Mouse (Mus musculus): ENCODE results near the gene Hpse. TPM values are rescaled to one million over a fixed set of nuclear protein-coding genes. Genes with fewer than 3 reads are reported as not detected.
A peak's percentile ranks its signal among the peaks of the same experiment; 100 is the strongest.

The Hpse gene
- 0.32 and 1.2 TPM in 2 replicates for total RNA-seq (2012; rRNA removed)

GRCm38 (mm10) chr5:100719235-100720088 is at the start of gene Hpse:
TSS of gene Hpse (minus strand) at chr5:100719716.
- Histone ChIP-seq H3K36me3 (ENCODE audit: control insufficient read depth, insufficient read depth, low read length, poor library complexity, severe bottlenecking) (no peaks in the 10 kb centered on the region), H3K9ac (ENCODE audit: insufficient read depth, low read depth, low read length, poor library complexity, severe bottlenecking) (peak within 1 kb of the TSS; percentile 39), H3K9me3 (ENCODE audit: control insufficient read depth, insufficient read depth, low read depth, low read length) (no peaks in the 10 kb centered on the region), H3K4me1 (ENCODE audit: control insufficient read depth in 2 of 2, insufficient read depth in 2 of 2, low read length in 2 of 2, poor library complexity in 1 of 2) (no peaks in the 10 kb centered on the region; a peak in 1 of 4 replicates), H3K4me3 (ENCODE audit: insufficient read depth in 1 of 2, low read depth in 1 of 2, low read length in 2 of 2, poor library complexity in 1 of 2, severe bottlenecking in 1 of 2) (peak within 1 kb of the TSS; percentile 74 to 81), H3K27ac (ENCODE audit: insufficient read depth, low read depth, low read length, poor library complexity, severe bottlenecking) (no peak within 1 kb of the TSS)
- in situ Hi-C loops (cut with MboI; ENCODE audit: low sequenced_read_pairs in 2 of 2, unreplicated experiment in 2 of 2), result loop anchor here in 1 of 2 experiments (25.0 kb wide), 1 partner anchor 943 kb away; the partner anchor contains the start of gene Nkx6-1
- peak; percentile 22 for DNase-seq (ENCODE audit: low read depth, low spot score)
- TF ChIP-seq CHD2 (IDR thresholded peaks at IDR 0.05; ENCODE audit: low read depth, low read length), result no peak
- no peak for TF ChIP-seq HCFC1 (IDR thresholded peaks at IDR 0.05; ENCODE audit: borderline replicate concordance, insufficient read depth, low read length)
- TF ChIP-seq ZNF384 (IDR thresholded peaks at IDR 0.05; ENCODE audit: low read depth, low read length), result no peak
- TF ChIP-seq ZC3H11A (IDR thresholded peaks at IDR 0.05; ENCODE audit: borderline replicate concordance, low read depth, low read length), result no peak
- TF ChIP-seq MAFK (IDR thresholded peaks at IDR 0.05; ENCODE audit: insufficient read depth, low read depth, low read length), result no peak

GRCm38 (mm10) chr5:100766026-100766425 is 46.5 kb upstream of the Hpse start:
- no peak for TF ChIP-seq ZC3H11A (IDR thresholded peaks at IDR 0.05; ENCODE audit: borderline replicate concordance, low read depth, low read length)
- no peak for TF ChIP-seq ZNF384 (IDR thresholded peaks at IDR 0.05; ENCODE audit: low read depth, low read length)
- no peak for TF ChIP-seq MAFK (IDR thresholded peaks at IDR 0.05; ENCODE audit: insufficient read depth, low read depth, low read length)
- no peak for TF ChIP-seq HCFC1 (IDR thresholded peaks at IDR 0.05; ENCODE audit: borderline replicate concordance, insufficient read depth, low read length)
- no peak for TF ChIP-seq CHD2 (IDR thresholded peaks at IDR 0.05; ENCODE audit: low read depth, low read length)
- H3K9me3 ChIP-seq (ENCODE audit: control insufficient read depth, insufficient read depth, low read depth, low read length), result no peaks in the 10 kb centered on the region
- H3K36me3 ChIP-seq (ENCODE audit: control insufficient read depth, insufficient read depth, low read length, poor library complexity, severe bottlenecking), result peaks cover 54% of the 10 kb centered on the region
- H3K4me1 ChIP-seq (ENCODE audit: control insufficient read depth in 2 of 2, insufficient read depth in 2 of 2, low read length in 2 of 2, poor library complexity in 1 of 2), result peaks cover 0 to 2% of the 10 kb centered on the region in 2 experiments; a peak in 3 of 4 replicates
- no peak for DNase-seq (ENCODE audit: low read depth, low spot score)
- peak overlapping the region; percentile 36; the same call in 1 of the 2 replicates for H3K27ac ChIP-seq (ENCODE audit: insufficient read depth, low read depth, low read length, poor library complexity, severe bottlenecking)
- in situ Hi-C loops (cut with MboI; ENCODE audit: low sequenced_read_pairs in 2 of 2, unreplicated experiment in 2 of 2), result no loop called here
- H3K9ac ChIP-seq (ENCODE audit: insufficient read depth, low read depth, low read length, poor library complexity, severe bottlenecking), result peak overlapping the region; percentile 76
- H3K4me3 ChIP-seq (ENCODE audit: insufficient read depth in 1 of 2, low read depth in 1 of 2, low read length in 2 of 2, poor library complexity in 1 of 2, severe bottlenecking in 1 of 2), result peak overlapping the region; percentile 53 to 70

GRCm38 (mm10) chr5:100761736-100762135 is 42.2 kb upstream of the Hpse start:
- Histone ChIP-seq H3K27ac (ENCODE audit: insufficient read depth, low read depth, low read length, poor library complexity, severe bottlenecking) (no peak overlapping the region), H3K9ac (ENCODE audit: insufficient read depth, low read depth, low read length, poor library complexity, severe bottlenecking) (no peak overlapping the region), H3K4me1 (ENCODE audit: control insufficient read depth in 2 of 2, insufficient read depth in 2 of 2, low read length in 2 of 2, poor library complexity in 1 of 2) (peaks cover 0 to 2% of the 10 kb centered on the region in 2 experiments; a peak in 3 of 4 replicates), H3K36me3 (ENCODE audit: control insufficient read depth, insufficient read depth, low read length, poor library complexity, severe bottlenecking) (peaks cover 27% of the 10 kb centered on the region), H3K9me3 (ENCODE audit: control insufficient read depth, insufficient read depth, low read depth, low read length) (no peaks in the 10 kb centered on the region), H3K4me3 (ENCODE audit: insufficient read depth in 1 of 2, low read depth in 1 of 2, low read length in 2 of 2, poor library complexity in 1 of 2, severe bottlenecking in 1 of 2) (no peak overlapping the region)
- no peak for DNase-seq (ENCODE audit: low read depth, low spot score)
- no peak for TF ChIP-seq ZNF384 (IDR thresholded peaks at IDR 0.05; ENCODE audit: low read depth, low read length)
- TF ChIP-seq HCFC1 (IDR thresholded peaks at IDR 0.05; ENCODE audit: borderline replicate concordance, insufficient read depth, low read length), result no peak
- no peak for TF ChIP-seq CHD2 (IDR thresholded peaks at IDR 0.05; ENCODE audit: low read depth, low read length)
- no peak for TF ChIP-seq ZC3H11A (IDR thresholded peaks at IDR 0.05; ENCODE audit: borderline replicate concordance, low read depth, low read length)
- no peak for TF ChIP-seq MAFK (IDR thresholded peaks at IDR 0.05; ENCODE audit: insufficient read depth, low read depth, low read length)
- in situ Hi-C loops (cut with MboI; ENCODE audit: low sequenced_read_pairs in 2 of 2, unreplicated experiment in 2 of 2), result no loop called here

GRCm38 (mm10) chr5:100760049-100760663 is 40.6 kb upstream of the Hpse start:
- no peak for DNase-seq (ENCODE audit: low read depth, low spot score)
- Histone ChIP-seq H3K27ac (ENCODE audit: insufficient read depth, low read depth, low read length, poor library complexity, severe bottlenecking) (no peak overlapping the region), H3K9ac (ENCODE audit: insufficient read depth, low read depth, low read length, poor library complexity, severe bottlenecking) (no peak overlapping the region), H3K4me3 (ENCODE audit: insufficient read depth in 1 of 2, low read depth in 1 of 2, low read length in 2 of 2, poor library complexity in 1 of 2, severe bottlenecking in 1 of 2) (no peak overlapping the region), H3K4me1 (ENCODE audit: control insufficient read depth in 2 of 2, insufficient read depth in 2 of 2, low read length in 2 of 2, poor library complexity in 1 of 2) (no peaks in the 10 kb centered on the region; a peak in 2 of 4 replicates), H3K36me3 (ENCODE audit: control insufficient read depth, insufficient read depth, low read length, poor library complexity, severe bottlenecking) (peaks cover 22% of the 10 kb centered on the region), H3K9me3 (ENCODE audit: control insufficient read depth, insufficient read depth, low read depth, low read length) (no peaks in the 10 kb centered on the region)
- in situ Hi-C loops (cut with MboI; ENCODE audit: low sequenced_read_pairs in 2 of 2, unreplicated experiment in 2 of 2), result no loop called here
- TF ChIP-seq HCFC1 (IDR thresholded peaks at IDR 0.05; ENCODE audit: borderline replicate concordance, insufficient read depth, low read length), result no peak
- TF ChIP-seq MAFK (IDR thresholded peaks at IDR 0.05; ENCODE audit: insufficient read depth, low read depth, low read length), result no peak
- TF ChIP-seq CHD2 (IDR thresholded peaks at IDR 0.05; ENCODE audit: low read depth, low read length), result no peak
- no peak for TF ChIP-seq ZNF384 (IDR thresholded peaks at IDR 0.05; ENCODE audit: low read depth, low read length)
